Comparison of ENCODE assay signal across 8 mouse cellular contexts in the genomic region with DNA sequence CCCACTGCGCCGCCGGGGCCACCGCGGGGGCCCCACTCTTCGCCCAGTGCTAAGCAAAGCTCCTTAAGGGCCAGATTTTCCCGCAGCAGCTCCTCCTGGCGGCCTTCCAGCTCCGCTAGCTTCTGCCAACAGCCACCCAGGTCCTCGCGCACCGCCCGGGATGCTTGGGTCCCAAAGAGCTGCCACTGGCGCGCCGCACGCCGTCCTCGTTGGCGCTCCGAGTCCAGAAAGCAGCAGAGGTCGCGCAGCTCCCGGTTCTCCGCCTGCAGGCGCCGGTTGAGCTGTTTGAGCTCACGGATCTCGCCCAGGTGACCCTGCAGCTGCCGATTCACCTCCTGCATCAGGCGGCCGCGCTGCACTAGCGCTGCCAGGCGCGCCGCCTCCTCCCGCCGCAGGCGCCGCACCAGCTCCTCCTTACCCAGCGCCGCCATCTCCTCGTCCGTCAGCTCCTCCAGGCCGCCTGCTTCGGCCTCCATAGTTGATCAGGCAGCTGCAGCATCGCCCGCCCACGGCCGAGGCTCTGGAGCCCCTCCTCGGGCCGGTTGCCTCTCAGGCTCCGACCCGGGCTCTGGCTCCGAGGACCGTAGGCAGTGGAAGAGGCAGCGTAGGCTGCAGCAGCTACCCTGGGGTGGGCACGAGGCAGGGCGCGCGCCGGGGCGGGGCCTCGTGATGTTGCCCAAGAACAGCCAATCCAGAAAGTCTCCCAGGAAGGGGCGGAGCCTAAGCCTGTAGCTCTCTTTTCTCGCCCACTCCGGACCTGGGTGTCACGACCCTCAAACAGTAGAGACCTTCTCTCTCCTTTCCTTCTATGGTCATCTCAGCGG. TPM values are rescaled to one million over a fixed set of nuclear protein-coding genes. Genes with fewer than 3 reads are reported as not detected.
DNase-seq lines count a peak whose midpoint lies in the region; ATAC-seq and TF ChIP-seq lines count a peak whose summit lies in the region.

No protein-coding gene starts in this region.

- H3K4me2 ChIP-seq in forebrain, embryonic 14.5 days (ENCODE audit: low read length): peak overlapping the region; percentile 88

- no peak for TF ChIP-seq CTCF in ES-Bruce4 (IDR thresholded peaks at IDR 0.05; ENCODE audit: low read depth, low read length)
- no peak for TF ChIP-seq CTCF in lung, adult 2 months (IDR thresholded peaks at IDR 0.05; ENCODE audit: insufficient read depth, low read length)

- ATAC-seq in cerebellum, adult (ENCODE audit: insufficient number of reproducible peaks, low FRiP score, low TSS enrichment): peak; percentile 84
- peak; percentile 96 for ATAC-seq in forebrain, embryonic 14.5 days
- peak; percentile 75 for ATAC-seq in neutrophil, adult 5-6 weeks (ENCODE audit: extremely low read depth, insufficient number of reproducible peaks, low FRiP score, poor library complexity, severe bottlenecking)

- H3K4me3 ChIP-seq in ES-Bruce4 (ENCODE audit: low read depth, low read length): peak overlapping the region; percentile 64
- H3K4me3 ChIP-seq in forebrain, embryonic 14.5 days (ENCODE audit: low read depth, low read length): peak overlapping the region; percentile 74
- peak overlapping the region; percentile 97 for H3K4me3 ChIP-seq in lung, adult 2 months (replicated peaks; ENCODE audit: extremely low read depth, low read depth, low read length)

- no peaks in the 10 kb centered on the region for H3K27me3 ChIP-seq in ES-Bruce4 (ENCODE audit: control insufficient read depth, insufficient read depth, low read length, poor library complexity, severe bottlenecking)
- no peaks in the 10 kb centered on the region for H3K27me3 ChIP-seq in forebrain, embryonic 14.5 days (replicated peaks; ENCODE audit: control insufficient read depth, insufficient read depth, low read length)

- DNase-seq in forebrain, embryonic 14.5 days (ENCODE audit: low spot score): peak; percentile 97
- peak; percentile 95 for DNase-seq in heart, postnatal 25 days (ENCODE audit: low spot score)
- DNase-seq in layer of hippocampus, adult 18-20 months (ENCODE audit: low spot score in 2 of 2): peak; percentile 96 to 98
- peak; percentile 94 for DNase-seq in lung, adult 2 months
- peak; percentile 92 to 93 for DNase-seq in thymus, adult 18-20 months

- WGBS in forebrain, embryonic 14.5 days: under 1% methylated on average over 64 of the region's 70 CpGs
- WGBS in lung, adult 2 months: under 1% methylated on average over 69 of the region's 70 CpGs

- H3K27ac ChIP-seq in ES-Bruce4 (ENCODE audit: insufficient read depth, low read length): no peak overlapping the region
- peak overlapping the region; percentile 94 for H3K27ac ChIP-seq in forebrain, embryonic 14.5 days (ENCODE audit: low read depth, low read length)

- H3K9me3 ChIP-seq in ES-Bruce4 (replicated peaks; ENCODE audit: control insufficient read depth, insufficient read depth, low read length, poor library complexity, severe bottlenecking): no peaks in the 10 kb centered on the region
- no peaks in the 10 kb centered on the region for H3K9me3 ChIP-seq in forebrain, embryonic 14.5 days (replicated peaks; ENCODE audit: control insufficient read depth, low read length)

- no peaks in the 10 kb centered on the region for H3K4me1 ChIP-seq in ES-Bruce4 (ENCODE audit: control insufficient read depth, insufficient read depth, low read length)
- H3K4me1 ChIP-seq in forebrain, embryonic 14.5 days (ENCODE audit: control insufficient read depth, insufficient read depth, low read length): peaks cover 30% of the 10 kb centered on the region
- H3K4me1 ChIP-seq in lung, adult 2 months (ENCODE audit: control insufficient read depth, insufficient read depth, low read length): peaks cover 3% of the 10 kb centered on the region; the same call in 1 of the 2 replicates

- peak overlapping the region; percentile 86 for H3K9ac ChIP-seq in ES-Bruce4 (ENCODE audit: low read depth, poor library complexity, severe bottlenecking)
- H3K9ac ChIP-seq in forebrain, embryonic 14.5 days (ENCODE audit: low read length): peak overlapping the region; percentile 88

- peak; percentile 85 for TF ChIP-seq POLR2A in ES-Bruce4 (IDR thresholded peaks at IDR 0.05; ENCODE audit: insufficient read depth, low read length)
- TF ChIP-seq POLR2A in lung, adult 2 months (IDR thresholded peaks at IDR 0.05; ENCODE audit: borderline replicate concordance, extremely low read depth, low read depth, low read length): peak; percentile 94; the same call in 1 of the 2 replicates

- intact Hi-C loops in heart, postnatal 25 days (cut with DNase I): no loop called here

- H3K36me3 ChIP-seq in ES-Bruce4 (ENCODE audit: control insufficient read depth, insufficient read depth, low read length, poor library complexity, severe bottlenecking): no peaks in the 10 kb centered on the region; the same call in 1 of the 2 replicates
- peaks cover 7% of the 10 kb centered on the region; the same call in 1 of the 2 replicates for H3K36me3 ChIP-seq in forebrain, embryonic 14.5 days (ENCODE audit: control insufficient read depth, insufficient read depth, low read length)

- TF ChIP-seq EP300 in ES-Bruce4 (IDR thresholded peaks at IDR 0.05; ENCODE audit: insufficient read depth, low read depth, low read length): no peak

RNA-seq across cellular contexts. Expression of a gene that starts 0.6 kb away (rescaled TPM):
- 3.3 and 4.2 TPM in 2 replicates for polyA plus RNA-seq in ES-Bruce4 (2011; ENCODE audit: insufficient read depth, insufficient read length, low read depth, missing spikeins)
- 5.9 and 6.4 TPM in 2 replicates for polyA plus RNA-seq in forebrain, embryonic 14.5 days (2014; fragmentation: Nextera tagmentation; extraction: Ambion mirVana)
- total RNA-seq in heart, postnatal 25 days (2021): 10 to 100 TPM in 1 of 2 experiments, 1 to 10 TPM in 1; 7.8 to 11.9 TPM
- total RNA-seq in layer of hippocampus, adult 18-20 months (2021): 10 to 100 TPM; 36.5 to 37.0 TPM
- polyA plus RNA-seq in lung, adult 2 months (2012; rRNA removed): 15.8 and 17.0 TPM in 2 replicates
- 2.3 and 2.8 TPM in 2 replicates for total RNA-seq in neutrophil, adult 5-6 weeks (2017)

RNA-seq across cellular contexts. Expression of a gene that starts 3.3 kb away (rescaled TPM):
- 37.7 and 47.6 TPM in 2 replicates for polyA plus RNA-seq in ES-Bruce4 (2011; ENCODE audit: insufficient read depth, insufficient read length, low read depth, missing spikeins)
- 153 and 167 TPM in 2 replicates for polyA plus RNA-seq in forebrain, embryonic 14.5 days (2014; fragmentation: Nextera tagmentation; extraction: Ambion mirVana)
- total RNA-seq in heart, postnatal 25 days (2021): 10 to 100 TPM; 45.5 to 51.0 TPM
- total RNA-seq in layer of hippocampus, adult 18-20 months (2021): 10 to 100 TPM; 95.7 to 97.4 TPM
- polyA plus RNA-seq in lung, adult 2 months (2012; rRNA removed): 129 and 144 TPM in 2 replicates
- total RNA-seq in neutrophil, adult 5-6 weeks (2017): 133 and 137 TPM in 2 replicates

RNA-seq across cellular contexts. Expression of a gene that starts 9.8 kb away (rescaled TPM):
- 1.3 and 2.3 TPM in 2 replicates for polyA plus RNA-seq in ES-Bruce4 (2011; ENCODE audit: insufficient read depth, insufficient read length, low read depth, missing spikeins)
- not detected in 2 replicates for polyA plus RNA-seq in forebrain, embryonic 14.5 days (2014; fragmentation: Nextera tagmentation; extraction: Ambion mirVana)
- not detected for total RNA-seq in heart, postnatal 25 days (2021)
- total RNA-seq in layer of hippocampus, adult 18-20 months (2021): not detected
- 0.34 and 0.36 TPM in 2 replicates for polyA plus RNA-seq in lung, adult 2 months (2012; rRNA removed)
- total RNA-seq in neutrophil, adult 5-6 weeks (2017): not detected in 2 replicates

RNA-seq across cellular contexts. Expression of a gene that starts 11.2 kb away (rescaled TPM):
- polyA plus RNA-seq in ES-Bruce4 (2011; ENCODE audit: insufficient read depth, insufficient read length, low read depth, missing spikeins): 1.2 and 1.6 TPM in 2 replicates
- polyA plus RNA-seq in forebrain, embryonic 14.5 days (2014; fragmentation: Nextera tagmentation; extraction: Ambion mirVana): 3.4 and 5.3 TPM in 2 replicates
- total RNA-seq in heart, postnatal 25 days (2021): under 1 TPM in 1 of 2 experiments, not detected in 1; 0.45 TPM
- not detected for total RNA-seq in layer of hippocampus, adult 18-20 months (2021)
- polyA plus RNA-seq in lung, adult 2 months (2012; rRNA removed): 4.9 and 5.7 TPM in 2 replicates
- total RNA-seq in neutrophil, adult 5-6 weeks (2017): 11.1 and 11.2 TPM in 2 replicates

RNA-seq across cellular contexts. Expression of a gene that starts 16.6 kb away (rescaled TPM):
- polyA plus RNA-seq in ES-Bruce4 (2011; ENCODE audit: insufficient read depth, insufficient read length, low read depth, missing spikeins): 21.5 and 24.6 TPM in 2 replicates
- polyA plus RNA-seq in forebrain, embryonic 14.5 days (2014; fragmentation: Nextera tagmentation; extraction: Ambion mirVana): 25.1 and 29.0 TPM in 2 replicates
- total RNA-seq in heart, postnatal 25 days (2021): 10 to 100 TPM in 1 of 2 experiments, 1 to 10 TPM in 1; 9.9 to 10.3 TPM
- 10 to 100 TPM; 11.6 to 13.1 TPM for total RNA-seq in layer of hippocampus, adult 18-20 months (2021)
- polyA plus RNA-seq in lung, adult 2 months (2012; rRNA removed): 96.9 and 103 TPM in 2 replicates
- total RNA-seq in neutrophil, adult 5-6 weeks (2017): 0.70 TPM in 1 of 2 replicates, not detected in the other
